Mouse (Mus musculus): Measurements from ENCODE around the gene Cisd2.
A peak's percentile ranks its signal among the peaks of the same experiment; 100 is the strongest.

The Cisd2 gene

DNA sequence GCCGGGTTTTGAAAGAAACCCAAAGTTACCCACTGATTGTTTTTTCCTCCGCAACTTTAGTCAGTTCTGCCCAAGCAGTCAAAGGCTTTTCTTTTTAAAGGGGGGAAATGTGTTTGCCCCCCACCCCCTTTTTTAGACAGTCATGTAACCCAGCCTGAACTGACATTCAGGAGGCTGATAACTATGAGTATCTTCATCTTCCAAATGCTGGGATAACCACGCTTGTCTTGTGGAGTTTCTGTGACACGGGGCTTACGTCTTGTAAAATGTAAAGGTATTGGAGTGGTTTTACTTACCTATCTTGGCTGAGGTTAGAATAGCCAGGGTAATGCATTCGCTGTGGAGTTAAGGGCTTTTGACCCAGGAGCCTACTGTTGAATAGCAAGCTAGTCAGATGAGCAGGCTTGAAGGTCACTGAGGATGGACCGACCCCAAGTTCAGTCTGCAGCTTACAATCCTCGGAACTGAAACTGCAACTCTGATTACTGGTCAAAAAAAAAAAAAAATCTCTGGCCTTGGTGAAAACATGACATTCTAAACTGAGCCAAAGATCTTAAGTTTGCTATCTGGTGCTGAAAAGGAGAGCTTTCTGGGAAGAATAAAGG lies at the start of gene Cisd2:
Gene Cisd2 (minus strand): TSS at position 318 of the 605 bp plus-strand sequence.
- no peak for DNase-seq (ENCODE audit: low spot score in 2 of 2)

DNA sequence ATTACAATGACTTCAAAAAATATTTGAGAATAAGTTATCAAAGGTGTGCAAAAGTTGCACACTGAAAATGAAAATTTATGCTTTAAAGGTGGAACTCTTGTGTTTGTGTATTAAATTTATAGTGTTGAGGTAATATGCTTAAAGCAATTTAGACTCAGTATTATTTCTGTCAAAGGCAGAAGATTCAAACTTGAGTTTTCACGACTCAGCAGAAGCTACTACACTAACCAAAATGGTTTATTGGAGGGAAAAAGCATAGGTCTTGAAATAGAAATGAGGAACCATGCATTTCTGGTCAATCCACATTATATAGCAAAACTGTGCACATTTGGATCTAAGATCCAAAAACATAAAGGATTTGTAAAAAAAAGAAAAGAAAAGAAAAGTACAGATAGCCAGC lies 47.1 kb upstream of the Cisd2 start:
- no peak for DNase-seq (ENCODE audit: low spot score in 2 of 2)

DNA sequence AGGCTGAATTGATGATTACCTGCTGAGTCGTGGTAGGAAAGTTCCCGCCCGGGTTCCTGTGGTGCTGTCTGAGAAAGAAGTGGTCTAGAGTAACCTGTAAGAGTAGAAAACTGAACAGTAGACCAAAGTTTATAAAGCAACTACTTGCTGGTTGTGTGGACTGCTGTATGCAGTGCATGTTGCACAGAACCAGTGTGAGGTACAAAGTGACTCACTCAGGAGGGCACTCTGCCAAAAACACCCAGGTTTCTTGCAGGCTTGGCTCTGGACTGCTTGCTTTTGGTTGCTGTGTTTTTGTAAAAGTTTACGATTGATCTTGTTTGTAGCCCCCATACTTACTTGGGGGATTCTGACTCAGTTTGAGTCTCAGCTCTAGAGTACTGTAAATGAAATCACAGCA lies 46.2 kb upstream of the Cisd2 start:
- peak; percentile 15 to 60 for DNase-seq (ENCODE audit: low spot score in 2 of 2)

DNA sequence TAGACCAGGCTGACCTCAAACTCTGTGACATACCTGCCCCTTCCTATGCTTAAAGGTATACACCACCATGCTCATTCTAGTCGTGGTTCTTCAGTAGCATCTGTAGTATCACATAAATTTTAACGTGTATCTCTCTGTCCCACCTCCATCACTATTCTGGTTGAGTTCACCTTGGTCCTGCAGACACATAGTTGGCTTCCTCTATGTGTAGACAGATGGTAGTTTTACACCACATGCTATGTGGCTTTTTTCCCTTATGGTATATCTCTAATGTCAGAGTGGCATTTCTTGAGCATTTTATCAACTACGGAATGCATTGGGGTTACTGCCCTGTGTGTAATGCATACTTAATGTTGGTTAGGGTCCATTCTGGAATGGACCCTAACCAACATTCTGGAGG lies 45.4 kb upstream of the Cisd2 start:
- no peak for DNase-seq (ENCODE audit: low spot score in 2 of 2)

DNA sequence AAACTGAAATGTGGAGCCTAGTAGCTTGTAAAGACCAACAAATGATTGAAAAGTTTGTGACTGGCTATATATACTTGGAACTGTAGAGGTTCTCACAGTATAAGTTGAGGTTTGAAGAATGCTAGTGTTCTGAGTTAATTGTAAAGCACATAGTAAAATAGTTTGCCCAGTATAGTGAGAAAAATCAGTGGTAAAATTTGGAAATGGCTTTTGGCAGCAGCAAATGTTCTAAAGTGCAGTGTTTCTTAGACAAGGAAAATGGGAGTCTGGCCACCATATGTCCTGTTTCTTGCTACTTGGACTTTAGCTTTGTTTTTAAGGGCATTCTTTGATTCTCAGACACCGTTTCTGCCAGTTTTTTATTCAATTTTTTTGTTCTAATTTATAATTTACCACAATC lies 44.7 kb upstream of the Cisd2 start:
- DNase-seq (ENCODE audit: low spot score in 2 of 2), result no peak

DNA sequence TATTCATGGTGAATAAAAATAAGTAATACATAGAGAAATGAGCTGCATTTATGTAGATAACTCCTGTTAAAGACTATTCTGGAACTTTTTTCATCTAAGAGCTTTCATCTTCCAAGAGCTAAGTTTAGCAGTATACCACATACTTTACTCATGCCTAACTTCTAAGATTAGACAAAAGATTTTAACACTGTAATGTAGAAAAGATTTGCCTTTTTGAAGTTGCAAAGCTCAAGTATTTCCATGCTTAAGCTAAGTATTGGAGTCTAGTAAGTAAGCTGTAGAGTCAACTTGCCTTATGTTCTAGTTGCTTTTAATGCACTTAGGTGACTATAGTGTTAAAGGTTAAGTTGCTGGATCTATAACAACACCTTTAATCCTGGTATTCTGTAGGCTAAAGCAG lies 35.3 kb upstream of the Cisd2 start:
- no peak for DNase-seq (ENCODE audit: low spot score in 2 of 2)

DNA sequence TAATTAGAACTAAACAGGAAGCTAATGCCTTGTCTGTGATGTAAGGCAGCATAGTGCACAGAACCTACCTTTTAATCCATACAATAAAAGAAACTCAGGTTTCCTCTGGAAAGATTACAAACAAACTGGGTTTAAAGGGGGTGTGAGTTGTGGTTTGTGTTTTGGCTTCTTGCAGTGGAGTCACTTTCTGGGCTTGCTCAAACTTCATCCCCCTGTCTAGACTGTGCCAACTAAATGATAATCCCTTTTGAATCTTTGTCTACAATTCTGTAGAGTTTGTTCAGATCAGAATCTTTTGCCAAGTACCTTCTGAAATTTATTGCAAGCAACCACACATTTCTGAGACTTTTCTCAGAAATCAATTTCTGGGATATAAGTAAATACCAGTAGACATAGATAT lies 21.2 kb upstream of the Cisd2 start:
- DNase-seq (ENCODE audit: low spot score in 2 of 2), result no peak

DNA sequence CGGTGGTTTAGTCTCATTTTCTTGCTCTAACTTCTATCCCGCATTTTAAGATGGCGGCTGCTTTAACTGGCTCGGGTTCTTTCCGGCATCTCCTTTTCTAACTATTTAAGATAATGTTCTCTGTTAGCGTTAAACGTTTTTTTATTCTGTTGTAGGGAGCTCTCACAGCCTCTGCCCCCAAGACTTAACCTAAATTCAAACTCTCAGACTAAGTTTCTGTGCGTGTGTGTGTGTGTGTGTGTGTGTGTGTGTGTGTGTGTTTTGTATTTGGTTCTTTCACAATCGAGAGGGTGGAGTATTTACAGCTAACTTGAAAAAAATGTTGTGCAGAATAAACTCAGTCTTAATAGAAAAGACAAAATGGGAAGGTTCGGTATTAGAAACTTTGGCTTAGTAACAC lies 16.9 kb upstream of the Cisd2 start:
- DNase-seq (ENCODE audit: low spot score in 2 of 2), result no peak

DNA sequence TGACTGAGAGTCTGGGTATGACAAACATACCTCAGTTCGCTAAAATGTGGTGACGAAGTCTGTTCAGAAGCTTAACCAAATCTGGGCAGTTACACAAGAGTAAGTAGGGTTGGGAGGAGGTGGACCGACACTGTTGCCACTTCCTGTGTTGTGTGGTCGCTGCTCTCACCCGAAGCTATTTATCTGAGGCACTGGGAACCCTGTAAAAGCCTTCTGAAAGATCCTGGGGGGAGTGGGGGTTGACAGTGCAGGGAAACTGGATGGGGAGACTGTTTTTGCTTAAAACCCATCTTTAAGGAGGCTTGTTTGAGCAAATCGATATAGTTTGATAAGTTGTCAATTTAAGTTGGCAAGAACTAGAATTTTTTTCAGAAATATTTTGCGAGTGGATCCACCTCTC lies 16.5 kb upstream of the Cisd2 start:
- peak; percentile 23 to 27 for DNase-seq (ENCODE audit: low spot score in 2 of 2)

DNA sequence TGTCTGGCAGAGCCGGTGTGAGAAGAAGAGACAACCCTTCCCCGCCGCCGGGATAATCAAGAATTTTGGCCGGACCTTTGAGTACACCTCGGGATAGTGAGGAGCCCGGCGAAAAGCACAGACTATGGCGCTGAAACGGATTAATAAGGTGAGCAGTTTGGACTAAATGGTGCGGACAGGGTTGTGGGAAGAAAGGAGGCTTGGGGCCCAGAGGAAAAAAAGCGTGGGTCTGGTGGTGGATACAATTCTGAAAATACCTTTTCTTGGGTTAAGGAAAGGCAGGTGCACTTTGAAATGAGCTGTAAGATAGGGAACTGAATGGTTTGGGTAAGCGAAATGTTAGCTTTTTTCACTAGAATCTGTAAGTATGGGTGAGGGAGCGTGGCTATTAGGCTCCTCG lies 15.9 kb upstream of the Cisd2 start:
- no peak for DNase-seq (ENCODE audit: low spot score in 2 of 2)

DNA sequence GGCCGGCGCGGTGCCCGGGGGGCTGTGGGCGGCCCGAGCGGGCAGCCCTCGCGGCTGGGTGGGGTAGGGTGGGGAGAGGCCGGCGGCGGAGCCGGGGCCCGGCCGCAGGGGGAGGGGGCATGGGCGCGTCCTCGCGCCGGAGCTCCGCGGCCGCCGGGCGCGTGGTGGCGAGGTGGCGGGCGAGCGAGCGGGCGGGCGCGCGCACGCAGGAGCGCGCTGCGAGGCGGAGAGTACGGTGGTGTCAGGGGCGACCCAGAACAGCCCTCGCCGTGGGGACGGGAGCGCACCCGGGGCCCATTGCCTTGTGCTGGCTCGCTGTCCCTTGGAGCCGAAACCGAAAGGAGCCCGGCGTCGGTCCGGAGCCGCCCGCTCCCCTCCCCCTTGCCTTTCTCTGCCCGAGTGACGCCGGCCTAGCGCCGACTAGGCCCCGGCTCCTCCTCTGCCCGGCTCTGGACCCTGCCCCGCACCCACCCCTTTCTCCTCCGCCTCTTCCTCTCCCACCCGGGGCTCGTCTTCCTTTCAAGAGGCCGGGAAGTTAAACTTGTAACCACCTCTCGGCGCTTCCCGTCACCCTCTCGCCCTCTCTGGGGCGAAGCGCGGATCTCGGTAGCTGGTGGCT lies 15.3 kb upstream of the Cisd2 start:
- DNase-seq (ENCODE audit: low spot score in 2 of 2), result peak; percentile 85 to 88

DNA sequence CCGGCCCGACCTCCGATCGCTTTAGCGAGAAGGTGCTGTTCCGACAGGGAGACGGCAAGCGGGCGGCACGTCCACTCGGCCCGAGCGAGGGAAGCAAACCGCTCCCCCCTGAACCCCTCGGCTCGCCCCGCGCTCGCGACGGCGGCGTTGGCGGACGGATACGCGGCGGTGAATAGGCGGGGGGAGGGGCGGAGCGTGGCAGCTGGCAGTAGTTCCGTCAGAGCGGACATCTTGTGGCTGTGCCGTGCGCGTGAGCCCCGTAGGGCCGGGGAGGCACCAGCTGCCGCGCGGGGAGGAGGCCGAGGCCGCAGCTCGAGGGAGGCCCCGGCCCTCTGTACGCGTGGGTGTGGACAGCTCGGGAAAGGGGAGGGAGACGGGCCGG lies 14.8 kb upstream of the Cisd2 start:
- DNase-seq (ENCODE audit: low spot score in 2 of 2), result peak; percentile 94

DNA sequence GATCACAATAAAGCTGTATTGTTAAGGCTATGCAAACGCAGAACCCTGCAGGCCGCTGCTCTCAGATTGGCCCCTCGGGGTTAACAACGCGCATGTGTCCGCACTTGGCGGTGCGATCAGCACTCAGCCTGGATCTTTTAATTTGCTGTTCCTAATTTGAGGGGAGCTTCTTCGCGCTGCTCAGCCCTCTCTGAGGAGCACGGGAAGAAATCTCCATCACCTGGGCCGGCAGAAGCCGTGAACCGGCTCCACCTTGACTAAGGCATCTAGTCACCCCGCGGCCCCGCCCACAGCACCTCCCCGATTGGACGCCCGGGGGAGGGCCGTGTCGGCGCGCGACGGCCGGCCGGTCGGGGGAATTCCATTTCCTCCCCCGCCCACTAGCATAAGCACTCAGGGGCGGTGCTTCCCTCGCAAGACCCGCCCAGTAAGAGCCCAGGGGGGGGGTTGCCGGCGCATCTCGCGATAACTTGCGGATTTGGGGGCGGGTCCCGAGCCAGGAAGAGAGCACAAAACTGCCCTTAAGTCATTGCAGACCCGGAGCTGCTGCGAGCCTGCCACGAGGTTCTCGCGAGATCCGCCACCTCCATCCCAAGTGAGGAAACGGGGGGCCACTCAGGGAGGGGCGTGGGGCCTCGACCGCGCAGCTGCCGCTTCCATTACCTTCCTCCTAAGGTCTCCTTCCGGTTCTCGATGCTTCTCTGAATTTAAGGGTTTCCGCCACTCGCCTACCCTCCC lies 14.2 kb upstream of the Cisd2 start, which contains the start of gene Ube2d3:
Gene Ube2d3 (plus strand): TSS at position 392 of the 738 bp plus-strand sequence.
- peak; percentile 99 for DNase-seq (ENCODE audit: low spot score in 2 of 2)

DNA sequence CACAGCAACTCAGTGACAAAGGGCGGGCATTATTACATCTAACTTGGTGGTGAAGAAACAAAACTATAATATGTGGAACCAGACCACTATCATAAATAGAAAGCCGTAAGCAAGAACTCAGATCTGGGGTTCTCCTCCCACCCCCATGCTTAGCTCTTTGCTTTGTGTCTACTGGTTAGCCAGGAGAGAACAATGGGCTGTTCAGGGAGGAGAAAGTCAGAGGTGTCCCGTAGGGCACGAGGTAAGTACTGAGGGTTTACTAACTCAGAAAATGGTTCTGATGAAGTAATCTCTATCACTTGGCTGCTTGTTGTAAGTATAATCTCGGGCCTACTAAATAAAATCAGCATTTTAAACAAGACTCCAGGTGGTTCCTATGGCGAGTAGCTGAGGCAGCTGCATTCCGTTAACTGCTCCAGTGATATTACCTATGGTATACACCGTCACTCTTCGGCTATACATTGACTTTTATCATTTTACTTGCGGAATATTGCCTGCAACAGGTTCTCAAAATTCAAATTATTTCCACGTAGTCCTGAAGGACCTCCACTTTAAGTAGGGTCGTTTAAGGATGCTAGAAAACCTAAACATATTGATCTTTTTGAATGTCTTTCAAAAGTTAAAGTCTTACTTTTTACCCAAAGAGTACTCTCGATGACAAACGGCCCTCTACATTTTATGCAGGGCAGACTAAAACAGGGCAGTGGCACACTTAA lies 13.3 kb upstream of the Cisd2 start:
- DNase-seq (ENCODE audit: low spot score in 2 of 2), result no peak

DNA sequence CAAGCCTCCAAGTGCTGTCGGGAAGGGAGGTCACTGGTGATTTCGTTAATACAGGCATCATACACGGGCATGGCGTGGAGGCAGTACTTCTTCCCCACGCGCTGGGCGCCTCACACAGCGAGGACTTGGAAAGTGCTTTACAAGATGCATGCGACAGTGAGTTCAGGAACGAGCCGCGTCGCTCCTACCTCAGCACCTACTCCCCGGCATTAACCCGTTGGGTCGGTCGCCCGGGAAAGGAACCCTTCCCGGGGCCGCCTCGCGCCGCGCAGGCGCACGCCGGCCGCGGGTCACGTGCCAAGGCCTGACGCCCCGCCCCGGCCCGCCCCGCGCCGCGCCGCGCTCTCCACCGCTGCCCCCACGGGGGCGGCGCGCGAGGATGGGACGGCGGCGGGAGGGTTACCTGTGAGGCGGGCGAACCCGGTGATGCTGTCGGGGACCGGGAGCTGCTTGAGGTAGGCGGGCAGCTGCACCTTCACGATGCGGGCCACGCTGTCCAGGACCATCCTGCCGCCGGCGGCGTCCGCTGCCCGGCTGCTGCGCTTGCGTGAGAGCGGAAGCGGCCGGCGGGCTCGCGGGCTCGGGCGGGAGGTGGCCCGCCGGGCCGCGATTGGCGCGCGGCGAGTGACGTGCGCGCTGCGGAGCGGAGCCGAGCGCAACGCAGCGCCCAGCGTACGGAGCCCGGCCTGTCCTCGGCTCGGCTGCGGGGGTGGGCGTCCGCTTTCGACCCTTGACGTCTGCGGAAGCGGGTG lies 693 bp downstream of the Cisd2 start:
- DNase-seq (ENCODE audit: low spot score in 2 of 2), result peak; percentile 88 to 89

DNA sequence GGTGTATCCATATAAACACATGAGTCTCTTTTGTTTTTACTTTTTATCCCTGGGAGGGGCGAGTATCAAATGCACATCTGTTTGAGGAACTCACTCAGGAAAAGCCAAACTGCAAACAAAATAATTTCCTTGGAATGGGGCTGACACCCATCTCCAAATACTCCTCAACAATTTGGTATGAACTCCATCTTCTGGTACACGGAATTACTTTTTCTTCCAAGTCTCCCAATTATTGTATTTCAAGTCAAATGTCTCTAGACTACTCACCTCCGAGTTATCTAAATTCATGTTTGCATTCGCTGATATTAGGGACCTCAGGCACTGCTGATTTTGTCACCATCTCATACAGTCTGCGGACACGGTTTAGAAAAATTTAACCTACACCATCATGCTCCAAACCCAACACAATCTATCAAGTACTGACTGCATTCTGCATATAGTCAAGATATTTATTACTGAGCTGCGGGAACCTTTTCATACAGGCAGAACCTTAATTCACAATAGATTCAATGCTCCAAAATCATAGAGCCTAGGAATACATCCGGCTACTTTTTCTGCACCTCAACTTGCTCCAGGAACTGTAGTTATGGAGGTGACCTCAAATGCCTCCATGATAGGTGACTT lies 1.4 kb downstream of the Cisd2 start:
- DNase-seq (ENCODE audit: low spot score in 2 of 2), result no peak

DNA sequence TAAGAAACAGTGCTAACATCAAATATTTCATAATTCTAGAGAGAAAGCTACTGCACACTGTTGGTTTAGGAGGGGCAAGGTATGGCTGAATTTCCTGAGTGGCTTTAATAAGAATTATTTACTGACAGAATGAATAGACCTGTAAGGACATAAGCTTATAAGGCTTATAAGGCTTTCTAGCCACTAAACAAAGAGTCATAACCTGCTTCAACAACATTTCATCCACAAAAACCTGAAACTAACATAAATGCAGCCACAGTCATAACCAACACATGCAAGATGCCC lies 2.5 kb downstream of the Cisd2 start:
- DNase-seq (ENCODE audit: low spot score in 2 of 2), result no peak

DNA sequence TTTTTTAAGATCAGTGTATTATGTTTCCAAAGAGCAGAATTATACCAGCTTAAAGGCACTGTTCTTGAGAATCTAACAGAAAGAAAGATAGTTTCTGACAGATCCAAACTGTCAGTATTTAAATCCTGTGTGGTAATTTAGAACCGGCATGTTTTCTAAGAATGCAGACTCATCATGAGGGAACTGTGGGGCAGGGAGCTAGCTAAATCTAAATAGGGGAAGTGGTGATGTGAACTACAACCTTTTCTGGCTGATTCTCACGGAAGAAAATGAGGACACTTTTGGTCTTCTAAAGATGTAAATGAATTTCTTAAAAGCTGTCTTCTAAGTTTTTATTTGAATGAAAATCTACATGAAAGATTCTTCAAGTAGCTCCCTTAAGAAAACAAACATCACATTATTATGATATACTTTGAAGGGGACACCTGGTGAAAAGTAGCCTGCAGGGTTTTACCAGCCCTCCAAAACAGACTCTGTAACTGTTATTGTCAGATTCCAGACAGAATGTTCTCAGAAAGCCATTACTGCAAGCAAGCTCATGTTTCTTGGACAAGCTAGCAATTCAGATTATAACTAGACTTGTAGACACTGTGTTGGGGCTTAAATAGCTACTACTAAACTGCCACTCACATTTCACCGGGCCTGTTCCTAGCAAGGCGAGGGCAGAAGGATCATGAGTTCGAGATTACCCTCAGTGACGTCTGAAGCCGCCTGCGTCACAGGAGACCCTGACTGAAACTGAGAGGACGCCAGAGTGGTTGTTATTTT lies 3.0 kb downstream of the Cisd2 start:
- DNase-seq (ENCODE audit: low spot score in 2 of 2), result no peak

DNA sequence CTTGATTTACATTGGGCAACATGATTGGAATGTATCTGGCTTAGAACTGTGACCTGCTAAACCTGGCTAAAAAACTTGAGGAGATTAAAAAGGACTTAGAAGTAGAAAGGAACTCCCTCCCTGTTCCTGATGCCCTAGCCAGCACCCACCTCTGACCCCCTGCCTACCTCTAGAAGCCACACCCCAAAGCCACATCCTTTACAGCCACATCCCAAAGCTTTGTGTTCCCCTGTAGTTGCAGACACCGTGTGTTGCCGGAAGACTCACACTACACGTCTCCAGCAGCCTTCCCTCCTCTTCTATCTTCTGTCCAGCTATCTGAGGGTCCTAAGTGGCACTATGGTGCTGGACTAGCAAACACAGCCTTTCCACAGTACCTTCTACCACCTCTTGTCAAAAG lies 5.9 kb downstream of the Cisd2 start:
- DNase-seq (ENCODE audit: low spot score in 2 of 2), result no peak

DNA sequence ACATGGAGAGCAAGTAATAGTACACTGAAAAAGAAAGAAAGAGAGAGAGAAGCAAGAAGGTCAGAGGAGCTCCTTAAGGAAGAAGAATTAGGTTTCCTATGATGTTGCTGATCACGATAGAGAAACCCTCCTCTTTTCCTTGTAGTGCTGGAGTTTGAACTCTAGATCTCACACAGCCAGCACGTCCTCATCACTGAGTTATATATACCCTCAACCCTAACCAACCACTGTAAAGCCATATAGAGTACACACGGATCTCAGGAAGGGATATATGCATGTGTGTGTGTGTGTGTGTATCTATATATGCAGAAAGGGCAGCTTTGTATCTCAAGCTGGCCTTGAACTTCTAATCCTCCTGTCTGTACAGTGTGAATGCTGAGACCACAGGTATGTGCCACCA lies 6.5 kb downstream of the Cisd2 start:
- DNase-seq (ENCODE audit: low spot score in 2 of 2), result no peak

DNA sequence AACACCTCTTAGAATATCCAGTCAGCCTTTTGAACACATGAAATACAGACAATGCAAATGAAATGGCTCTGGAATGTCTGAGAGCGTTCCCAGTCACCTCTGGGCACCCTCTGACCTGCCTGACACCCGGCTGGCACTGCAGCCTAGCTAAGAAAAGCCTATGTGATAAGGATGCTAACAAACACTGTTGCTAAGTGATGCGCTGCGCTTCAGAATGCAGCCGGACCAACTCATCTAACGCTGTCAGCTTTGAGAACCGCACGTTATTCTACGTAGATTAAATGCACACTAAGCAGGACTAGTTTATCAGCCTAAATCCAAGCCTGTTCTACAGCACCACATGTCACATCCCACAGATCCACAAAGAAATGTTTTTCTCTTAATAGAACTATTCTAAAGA lies 11.9 kb downstream of the Cisd2 start:
- peak; percentile 48 to 65 for DNase-seq (ENCODE audit: low spot score in 2 of 2)
